Mouse (Mus musculus) stomach, embryonic 14.5 days (tissue): ENCODE results near the gene Actrt3. TPM values are rescaled to one million over a fixed set of nuclear protein-coding genes. Genes with fewer than 3 reads are reported as not detected.

Source experiments
- ATAC-seq: fragments of 200-750 bp; cut with Nextera tagmentation; 2 replicates; pipeline ENCODE4 v1.8.0; 2017; ENCODE audit warnings: low read depth, moderate TSS enrichment; ENCODE audit not compliant: insufficient number of reproducible peaks, insufficient read depth, low FRiP score
- H3K27ac ChIP-seq: fragments of 300-500 bp; sonication (generic); 2 replicates; pipeline ENCODE4 v1.5.1; 2014; ENCODE audit warnings: mild to moderate bottlenecking, low read length, moderate library complexity, mixed read lengths
- H3K27me3 ChIP-seq: fragments of 300-500 bp; sonication (generic); 2 replicates; pipeline ENCODE4 v1.6.1; 2014; ENCODE audit warnings: low read length, control low read depth, mixed read lengths; ENCODE audit not compliant: control insufficient read depth, insufficient read depth
- H3K36me3 ChIP-seq: fragments of 300-500 bp; sonication (generic); 2 replicates; pipeline ENCODE4 v1.6.1; 2014; ENCODE audit warnings: mild to moderate bottlenecking, control low read depth, low read length, moderate library complexity, mixed read lengths; ENCODE audit not compliant: control insufficient read depth, insufficient read depth
- H3K4me1 ChIP-seq: fragments of 300-500 bp; sonication (generic); 2 replicates; pipeline ENCODE4 v1.6.1; 2014; ENCODE audit warnings: low read length, control low read depth, mixed read lengths; ENCODE audit not compliant: control insufficient read depth, insufficient read depth
- H3K4me2 ChIP-seq: fragments of 300-500 bp; sonication (generic); replicated peaks from 2 replicates; pipeline ENCODE4 v1.6.1; 2014; ENCODE audit warnings: low read depth, low read length, control low read depth
- H3K4me3 ChIP-seq: fragments of 300-500 bp; sonication (generic); 2 replicates; pipeline ENCODE4 v1.5.1; 2014; ENCODE audit warnings: low read depth, low read length, control low read depth
- H3K9ac ChIP-seq: fragments of 300-500 bp; sonication (generic); replicated peaks from 2 replicates; pipeline ENCODE4 v1.6.1; 2014; ENCODE audit warnings: low read depth, mild to moderate bottlenecking, control low read depth, low read length, moderate library complexity, mixed read lengths
- H3K9me3 ChIP-seq: fragments of 300-500 bp; sonication (generic); 2 replicates; pipeline ENCODE4 v1.6.1; 2016; ENCODE audit warnings: low read depth, low read length, control low read depth; ENCODE audit not compliant: control insufficient read depth
- WGBS: fragments of 180-500 bp; shearing (Covaris S2); extraction: QIAGEN DNeasy Blood & Tissue Kit; methylation state at CpG from one replicate; pipeline ENCODE4 v1.1.7; 2014; 5-methylcytosine and 5-hydroxymethylcytosine counted together
- polyA plus RNA-seq: library from polyadenylated mRNA; unstranded; fragments of >200 nt; fragmentation: Nextera tagmentation; extraction: Ambion mirVana; gene quantifications from 2 replicates; pipeline ENCODE4 v1.2.1, GENCODE M21; 2014

Gene Actrt3
- polyA plus RNA-seq, 1 experiment from 2014 or later = not detected

- H3K4me2 ChIP-seq = no peak overlapping the region
- H3K4me1 ChIP-seq = no peaks in the 10 kb centered on the region
- H3K27ac ChIP-seq = no peak overlapping the region
- WGBS = 88% methylated on average over 4 of the region's 4 CpGs
- peaks cover 67% of the 10 kb centered on the region for H3K36me3 ChIP-seq
- no peak for ATAC-seq
- H3K27me3 ChIP-seq = no peaks in the 10 kb centered on the region
- H3K9ac ChIP-seq = no peak overlapping the region
- no peaks in the 10 kb centered on the region for H3K9me3 ChIP-seq
- H3K4me3 ChIP-seq = no peak overlapping the region
Measured at GRCm38 (mm10) chr3:30610930-30611329, 11.2 kb upstream of the Actrt3 start.

- whole genome bisulfite sequencing = 81% methylated on average over 3 of the region's 3 CpGs
- Histone ChIP-seq H3K9me3 (no peaks in the 10 kb centered on the region), H3K4me2 (no peak overlapping the region), H3K9ac (no peak overlapping the region), H3K4me1 (no peaks in the 10 kb centered on the region), H3K4me3 (no peak overlapping the region), H3K27me3 (no peaks in the 10 kb centered on the region), H3K27ac (no peak overlapping the region), H3K36me3 (peaks cover 60% of the 10 kb centered on the region)
- no peak for ATAC-seq
Measured at GRCm38 (mm10) chr3:30608999-30609398, 9.3 kb upstream of the Actrt3 start.

- no peaks in the 10 kb centered on the region for H3K9me3 ChIP-seq
- H3K36me3 ChIP-seq = peaks cover 23% of the 10 kb centered on the region
- WGBS = 40% methylated on average over 10 of the region's 10 CpGs
- H3K4me1 ChIP-seq = peaks cover 4% of the 10 kb centered on the region
- peak overlapping the region; percentile 74 for H3K4me2 ChIP-seq
- no peak overlapping the region; the same call in 1 of the 2 replicates for H3K9ac ChIP-seq
- no peak overlapping the region for H3K27ac ChIP-seq
- peak overlapping the region; percentile 88 for H3K4me3 ChIP-seq
- no peak for ATAC-seq
- no peaks in the 10 kb centered on the region for H3K27me3 ChIP-seq
Measured at GRCm38 (mm10) chr3:30603256-30603655, 3.5 kb upstream of the Actrt3 start.

- peak overlapping the region; percentile 88 for H3K4me3 ChIP-seq
- WGBS = under 1% methylated on average over 27 of the region's 27 CpGs
- H3K9me3 ChIP-seq = no peaks in the 10 kb centered on the region
- ATAC-seq = no peak; the same call in none of the 2 replicates
- H3K36me3 ChIP-seq = peaks cover 19% of the 10 kb centered on the region
- H3K4me1 ChIP-seq = peaks cover 4% of the 10 kb centered on the region
- H3K27ac ChIP-seq = peak overlapping the region; percentile 92
- H3K4me2 ChIP-seq = peak overlapping the region; percentile 74
- H3K9ac ChIP-seq = peak overlapping the region; percentile 86
- no peaks in the 10 kb centered on the region for H3K27me3 ChIP-seq
Measured at GRCm38 (mm10) chr3:30602740-30603098, 3.0 kb upstream of the Actrt3 start.

GRCm38 (mm10) chr3:30602065-30602739 is 2.5 kb upstream of the Actrt3 start, which contains the start of gene Mynn:
Gene Mynn (plus strand): TSS chr3:30602065.
- WGBS = under 1% methylated on average over 40 of the region's 40 CpGs
- Histone ChIP-seq H3K9me3 (no peaks in the 10 kb centered on the region), H3K27ac (peak within 1 kb of the TSS; percentile 92), H3K4me3 (peak within 1 kb of the TSS; percentile 88), H3K4me1 (peaks cover 4% of the 10 kb centered on the region), H3K36me3 (peaks cover 13% of the 10 kb centered on the region), H3K27me3 (no peaks in the 10 kb centered on the region), H3K4me2 (peak within 1 kb of the TSS; percentile 96), H3K9ac (peak within 1 kb of the TSS; percentile 86)
- peak; percentile 94 for ATAC-seq

- Histone ChIP-seq H3K36me3 (peaks cover 10% of the 10 kb centered on the region; the same call in 1 of the 2 replicates), H3K9me3 (no peaks in the 10 kb centered on the region), H3K9ac (peak overlapping the region; percentile 86), H3K4me2 (peak overlapping the region; percentile 96), H3K4me3 (peak overlapping the region; percentile 88), H3K27ac (peak overlapping the region; percentile 92), H3K4me1 (peaks cover 4% of the 10 kb centered on the region), H3K27me3 (no peaks in the 10 kb centered on the region)
- ATAC-seq = no peak; the same call in 1 of the 2 replicates
- WGBS = 1% methylated on average over 13 of the region's 13 CpGs
Measured at GRCm38 (mm10) chr3:30601610-30602064, 1.9 kb upstream of the Actrt3 start.

GRCm38 (mm10) chr3:30601175-30601574 is 1.4 kb upstream of the Actrt3 start:
- Histone ChIP-seq H3K4me1 (peaks cover 4% of the 10 kb centered on the region), H3K27me3 (no peaks in the 10 kb centered on the region), H3K27ac (no peak overlapping the region), H3K36me3 (peaks cover 7% of the 10 kb centered on the region; the same call in 1 of the 2 replicates), H3K9me3 (no peaks in the 10 kb centered on the region), H3K4me3 (peak overlapping the region; percentile 88), H3K9ac (no peak overlapping the region), H3K4me2 (peak overlapping the region; percentile 96)
- peak; percentile 21 for ATAC-seq
- under 1% methylated on average over 17 of the region's 17 CpGs for WGBS

GRCm38 (mm10) chr3:30600717-30601116 is 978 bp upstream of the Actrt3 start:
- no peak overlapping the region for H3K9ac ChIP-seq
- peaks cover 6% of the 10 kb centered on the region for H3K4me1 ChIP-seq
- H3K9me3 ChIP-seq = no peaks in the 10 kb centered on the region
- H3K4me3 ChIP-seq = peak overlapping the region; percentile 88
- H3K4me2 ChIP-seq = peak overlapping the region; percentile 96
- ATAC-seq = no peak
- peaks cover 5% of the 10 kb centered on the region; the same call in 1 of the 2 replicates for H3K36me3 ChIP-seq
- peak overlapping the region; percentile 56; the same call in 1 of the 2 replicates for H3K27ac ChIP-seq
- WGBS = under 1% methylated on average over 14 of the region's 14 CpGs
- no peaks in the 10 kb centered on the region for H3K27me3 ChIP-seq
